Mouse (Mus musculus): ENCODE measurements around the gene Slc39a7. TPM values are rescaled to one million over a fixed set of nuclear protein-coding genes. Genes with fewer than 3 reads are reported as not detected.
"Not testable (repeated sequence)": the region's sequence is repeated elsewhere in the genome, so short reads cannot be mapped to it uniquely, and the experiment has no call there.

Gene Slc39a7
- polyA plus RNA-seq, 1 experiment from 2014 or later, result 179 TPM

GRCm38 (mm10) chr17:33998697-33999096 is 32.8 kb downstream of the Slc39a7 start:
- H3K27me3 ChIP-seq, result peaks cover 69% of the 10 kb centered on the region
- not testable (repeated sequence) for H3K4me2 ChIP-seq; H3K27ac ChIP-seq; H3K36me3 ChIP-seq; H3K4me1 ChIP-seq (replicated peaks); H3K9me3 ChIP-seq; H3K4me3 ChIP-seq (replicated peaks); ATAC-seq (ENCODE audit: insufficient number of reproducible peaks, insufficient read depth, low FRiP score, low TSS enrichment, low read depth); H3K9ac ChIP-seq (replicated peaks)
- 51% methylated on average over 5 of the region's 5 CpGs for WGBS

GRCm38 (mm10) chr17:33997025-33997424 is 34.5 kb downstream of the Slc39a7 start:
- not testable (repeated sequence) for H3K4me3 ChIP-seq (replicated peaks); H3K36me3 ChIP-seq; H3K4me1 ChIP-seq (replicated peaks); H3K9ac ChIP-seq (replicated peaks); H3K9me3 ChIP-seq; ATAC-seq (ENCODE audit: insufficient number of reproducible peaks, insufficient read depth, low FRiP score, low TSS enrichment, low read depth); H3K27ac ChIP-seq; H3K4me2 ChIP-seq
- peaks cover 61% of the 10 kb centered on the region for H3K27me3 ChIP-seq
- WGBS, result 92% methylated on average over 2 of the region's 2 CpGs

- Histone ChIP-seq H3K4me2 (no peak overlapping the region), H3K36me3 (no peaks in the 10 kb centered on the region), H3K4me3 (replicated peaks) (no peak overlapping the region), H3K27ac (no peak overlapping the region), H3K27me3 (peaks cover 48% of the 10 kb centered on the region), H3K9me3 (no peaks in the 10 kb centered on the region), H3K4me1 (replicated peaks) (peaks cover 8% of the 10 kb centered on the region; the same call in 1 of the 2 replicates), H3K9ac (replicated peaks) (no peak overlapping the region)
- ATAC-seq (ENCODE audit: insufficient number of reproducible peaks, insufficient read depth, low FRiP score, low TSS enrichment, low read depth), result no peak
- WGBS, result 19% methylated on average over 3 of the region's 3 CpGs
Measured at GRCm38 (mm10) chr17:33995651-33996050, 35.8 kb downstream of the Slc39a7 start.

- H3K36me3 ChIP-seq, result no peaks in the 10 kb centered on the region
- H3K9ac ChIP-seq (replicated peaks), result no peak overlapping the region
- ATAC-seq (ENCODE audit: insufficient number of reproducible peaks, insufficient read depth, low FRiP score, low TSS enrichment, low read depth), result no peak
- H3K4me2 ChIP-seq, result no peak overlapping the region
- no peak overlapping the region for H3K27ac ChIP-seq
- peaks cover 7% of the 10 kb centered on the region; the same call in 1 of the 2 replicates for H3K4me1 ChIP-seq (replicated peaks)
- no peak overlapping the region for H3K4me3 ChIP-seq (replicated peaks)
- WGBS, result 93% methylated on average over 8 of the region's 8 CpGs
- no peaks in the 10 kb centered on the region for H3K9me3 ChIP-seq
- peaks cover 41% of the 10 kb centered on the region for H3K27me3 ChIP-seq
Measured at GRCm38 (mm10) chr17:33994959-33995358, 36.5 kb downstream of the Slc39a7 start.

GRCm38 (mm10) chr17:33991788-33992664 is 39.5 kb downstream of the Slc39a7 start:
- Histone ChIP-seq H3K9me3 (no peaks in the 10 kb centered on the region), H3K27me3 (peaks cover 19% of the 10 kb centered on the region; the same call in 1 of the 2 replicates), H3K4me3 (replicated peaks) (no peak overlapping the region), H3K27ac (no peak overlapping the region), H3K4me1 (replicated peaks) (no peaks in the 10 kb centered on the region), H3K4me2 (no peak overlapping the region), H3K9ac (replicated peaks) (no peak overlapping the region), H3K36me3 (no peaks in the 10 kb centered on the region)
- 30% methylated on average over 10 of the region's 10 CpGs for WGBS
- no peak for ATAC-seq (ENCODE audit: insufficient number of reproducible peaks, insufficient read depth, low FRiP score, low TSS enrichment, low read depth)

GRCm38 (mm10) chr17:33982136-33982535 is 49.3 kb downstream of the Slc39a7 start:
- H3K4me2 ChIP-seq, result peak overlapping the region; percentile 53
- H3K4me3 ChIP-seq (replicated peaks), result peak overlapping the region; percentile 44
- H3K36me3 ChIP-seq; ATAC-seq (ENCODE audit: insufficient number of reproducible peaks, insufficient read depth, low FRiP score, low TSS enrichment, low read depth); H3K27ac ChIP-seq; H3K9me3 ChIP-seq; H3K9ac ChIP-seq (replicated peaks): not testable (repeated sequence)
- WGBS, result 11% methylated on average over 8 of the region's 8 CpGs
- peaks cover 17% of the 10 kb centered on the region for H3K4me1 ChIP-seq (replicated peaks)
- H3K27me3 ChIP-seq, result peaks cover 44% of the 10 kb centered on the region

GRCm38 (mm10) chr17:33981192-33981909 is 50.1 kb downstream of the Slc39a7 start:
- WGBS, result under 1% methylated on average over 27 of the region's 27 CpGs

GRCm38 (mm10) chr17:33980181-33981035 is 51.1 kb downstream of the Slc39a7 start:
- H3K9me3 ChIP-seq, result no peaks in the 10 kb centered on the region
- peaks cover 17% of the 10 kb centered on the region for H3K4me1 ChIP-seq (replicated peaks)
- 74% methylated on average over 19 of the region's 19 CpGs for WGBS
- peak; percentile 30; the same call in 1 of the 2 replicates for ATAC-seq (ENCODE audit: insufficient number of reproducible peaks, insufficient read depth, low FRiP score, low TSS enrichment, low read depth)
- H3K36me3 ChIP-seq, result no peaks in the 10 kb centered on the region
- H3K27me3 ChIP-seq, result peaks cover 54% of the 10 kb centered on the region
- peak overlapping the region; percentile 44; the same call in 1 of the 2 replicates for H3K4me3 ChIP-seq (replicated peaks)
- peak overlapping the region; percentile 53 for H3K4me2 ChIP-seq
- no peak overlapping the region; the same call in 1 of the 2 replicates for H3K9ac ChIP-seq (replicated peaks)
- H3K27ac ChIP-seq, result no peak overlapping the region

More at GRCm38 (mm10) chr17:33981192-33981909, 50.1 kb downstream of the Slc39a7 start:
- Histone ChIP-seq H3K9ac (replicated peaks) (peak overlapping the region; percentile 32; the same call in 1 of the 2 replicates), H3K4me3 (replicated peaks) (peak overlapping the region; percentile 44), H3K27ac (peak overlapping the region; percentile 83), H3K4me2 (peak overlapping the region; percentile 53), H3K4me1 (replicated peaks) (peaks cover 17% of the 10 kb centered on the region), H3K27me3 (peaks cover 50% of the 10 kb centered on the region)
- ATAC-seq (ENCODE audit: insufficient number of reproducible peaks, insufficient read depth, low FRiP score, low TSS enrichment, low read depth), result peak; percentile 89
- not testable (repeated sequence) for H3K9me3 ChIP-seq, H3K36me3 ChIP-seq

GRCm38 (mm10) chr17:33979512-33980050 is 51.9 kb downstream of the Slc39a7 start:
- 74% methylated on average over 6 of the region's 6 CpGs for WGBS
- ATAC-seq (ENCODE audit: insufficient number of reproducible peaks, insufficient read depth, low FRiP score, low TSS enrichment, low read depth), result no peak
- Histone ChIP-seq H3K9ac (replicated peaks) (no peak overlapping the region), H3K36me3 (no peaks in the 10 kb centered on the region), H3K4me2 (no peak overlapping the region), H3K27ac (no peak overlapping the region), H3K9me3 (no peaks in the 10 kb centered on the region), H3K27me3 (peaks cover 61% of the 10 kb centered on the region), H3K4me3 (replicated peaks) (no peak overlapping the region), H3K4me1 (replicated peaks) (peaks cover 17% of the 10 kb centered on the region)

GRCm38 (mm10) chr17:33978631-33979031 is 52.9 kb downstream of the Slc39a7 start:
- H3K9me3 ChIP-seq, result no peaks in the 10 kb centered on the region
- H3K27me3 ChIP-seq, result peaks cover 62% of the 10 kb centered on the region
- peak overlapping the region; percentile 39 for H3K4me3 ChIP-seq (replicated peaks)
- peaks cover 17% of the 10 kb centered on the region for H3K4me1 ChIP-seq (replicated peaks)
- H3K27ac ChIP-seq, result no peak overlapping the region
- H3K4me2 ChIP-seq, result peak overlapping the region; percentile 62
- H3K9ac ChIP-seq (replicated peaks), result peak overlapping the region; percentile 50; the same call in 1 of the 2 replicates
- WGBS, result under 1% methylated on average over 16 of the region's 17 CpGs
- no peak for ATAC-seq (ENCODE audit: insufficient number of reproducible peaks, insufficient read depth, low FRiP score, low TSS enrichment, low read depth)
- no peaks in the 10 kb centered on the region for H3K36me3 ChIP-seq

Measured in limb, embryonic 12.5 days (tissue).